Mouse (Mus musculus) lung, postnatal 25 days (tissue): ENCODE measurements around the gene Myo1g.

Experiments used
- DNase-seq: peaks from one replicate; pipeline ENCODE4 v3.0.0; 2022; ENCODE audit warnings: low spot score

The Myo1g gene

DNA sequence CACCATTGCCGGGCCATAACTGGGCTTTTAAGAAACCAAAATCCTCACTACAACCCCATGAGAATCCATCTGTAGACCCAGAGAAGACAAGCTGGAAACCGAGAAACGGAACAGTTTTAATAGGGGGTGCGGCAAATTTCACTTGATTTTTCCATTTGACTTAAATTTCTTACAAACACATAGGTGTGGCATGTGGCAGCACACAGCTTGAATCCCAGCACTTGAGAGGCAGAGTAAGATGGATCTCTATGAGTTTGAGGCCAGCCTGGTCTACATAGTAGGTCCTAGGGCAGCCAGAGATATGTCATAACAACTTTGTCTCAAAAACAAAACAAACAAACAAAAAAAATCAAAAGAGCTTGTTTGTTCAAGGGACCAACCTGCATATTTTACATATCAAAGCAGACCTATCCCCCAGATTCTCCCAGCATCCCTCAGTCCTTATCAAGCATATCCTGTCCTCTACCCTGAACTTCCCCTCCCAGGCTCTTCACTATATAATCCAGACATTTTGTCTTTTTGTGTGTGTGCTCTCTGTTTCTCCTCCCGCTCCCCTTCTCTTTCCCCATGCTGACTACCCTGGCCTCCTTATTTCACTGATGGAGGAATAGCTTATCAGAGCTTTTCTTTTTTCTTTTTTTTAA is 32.6 kb downstream of the Myo1g start:
- DNase-seq, result no peak

GRCm38 (mm10) chr11:6487496-6487895 is 33.3 kb downstream of the Myo1g start:
- DNase-seq, result no peak

DNA sequence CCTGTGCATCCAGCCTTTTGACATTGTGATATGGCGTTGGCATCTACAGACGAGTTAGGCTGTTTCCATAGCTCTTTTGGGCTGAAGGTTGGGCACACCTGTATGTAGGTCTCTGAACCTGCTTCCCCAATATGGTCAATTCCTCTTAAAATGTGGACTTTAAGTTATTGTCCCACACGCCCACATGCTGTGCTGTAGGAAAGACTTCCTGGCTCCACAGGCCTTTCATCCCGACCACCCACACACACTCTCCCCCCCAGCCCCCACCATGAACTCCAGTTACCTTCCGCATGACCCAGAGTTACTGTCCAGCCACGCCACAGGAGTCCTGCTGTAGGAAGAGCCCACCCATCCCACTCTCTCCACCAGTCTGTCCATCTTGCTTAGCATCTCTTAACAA is 33.8 kb downstream of the Myo1g start:
- DNase-seq, result no peak

DNA sequence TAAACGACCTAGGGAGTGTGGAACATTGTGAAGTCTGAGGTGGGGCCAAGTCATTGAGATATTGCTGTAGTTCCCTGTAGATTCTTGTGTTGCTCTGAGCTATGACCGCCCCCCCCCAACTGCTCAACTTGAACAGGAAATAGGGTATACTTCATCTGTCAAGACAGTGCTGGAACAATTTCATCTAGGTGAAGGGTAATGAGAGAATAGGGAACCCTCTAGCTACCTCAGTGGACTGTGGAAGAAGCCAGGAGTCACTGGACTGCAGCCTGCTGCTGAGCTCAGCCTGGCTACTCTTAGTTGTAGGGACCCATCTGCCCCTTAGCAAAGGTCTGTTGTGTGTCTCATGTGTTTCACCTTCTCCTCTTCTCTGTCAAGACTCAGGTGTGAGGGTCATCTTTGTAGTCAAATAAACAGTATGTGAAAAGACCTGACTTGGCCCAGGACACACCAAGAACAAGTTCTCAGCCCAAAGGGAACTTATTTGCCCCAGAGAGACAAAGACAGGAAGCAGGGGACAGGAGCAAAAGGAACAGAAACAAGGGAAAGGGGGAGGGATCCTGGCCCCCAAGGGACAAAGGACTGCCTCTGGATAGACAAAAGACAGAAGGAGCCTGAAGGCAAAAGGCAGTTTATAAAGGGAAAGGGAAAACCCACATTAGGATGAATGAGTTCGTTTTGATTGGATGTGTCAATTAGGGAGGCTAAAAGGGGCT is 36.4 kb downstream of the Myo1g start:
- no peak for DNase-seq

GRCm38 (mm10) chr11:6483103-6483502 is 37.7 kb downstream of the Myo1g start:
- no peak for DNase-seq

- peak; percentile 45 for DNase-seq
These were observed 39.0 kb downstream of the Myo1g start for GRCm38 (mm10) chr11:6481669-6482185.

- DNase-seq, result no peak
These were observed 39.9 kb downstream of the Myo1g start for GRCm38 (mm10) chr11:6480681-6481405.

DNA sequence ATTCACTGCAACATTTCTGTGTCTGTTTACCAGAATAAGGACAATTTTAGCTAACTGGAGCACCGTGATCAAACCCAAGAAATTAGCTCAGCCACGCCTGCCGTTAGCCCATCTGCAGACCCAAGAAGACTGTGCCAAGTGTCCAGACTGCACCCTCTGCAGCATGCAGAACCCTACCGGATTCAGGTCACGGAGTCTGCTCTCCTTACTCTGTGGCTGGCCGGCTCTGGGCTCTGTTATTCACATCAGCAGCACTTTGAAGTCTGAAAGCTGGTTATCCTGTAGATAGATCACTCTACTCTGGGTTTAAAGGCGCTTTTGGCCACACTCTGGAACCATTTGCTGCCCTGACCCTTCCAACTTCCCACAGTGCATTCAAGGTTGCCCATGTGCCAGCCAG is 40.6 kb downstream of the Myo1g start:
- no peak for DNase-seq

DNA sequence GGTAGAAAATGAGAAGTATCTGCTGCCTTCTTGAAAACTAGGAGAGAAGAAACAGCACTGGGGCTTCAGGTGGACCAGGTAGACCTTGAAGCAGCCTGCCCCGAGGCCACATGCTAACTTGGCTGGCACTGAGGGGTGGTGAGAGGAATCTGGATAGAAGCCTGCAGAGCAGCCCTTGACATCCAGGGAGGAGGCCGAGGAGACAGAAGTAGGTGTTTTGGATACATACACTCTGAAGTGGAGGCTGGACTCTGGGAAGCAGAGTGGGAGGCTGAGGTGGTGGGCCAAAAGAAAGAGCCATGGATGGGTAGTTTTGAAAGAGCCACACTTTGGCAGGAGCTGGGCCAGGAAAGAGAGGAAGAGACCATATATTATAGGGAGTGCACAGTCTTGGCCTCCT is 41.5 kb downstream of the Myo1g start:
- no peak for DNase-seq

DNA sequence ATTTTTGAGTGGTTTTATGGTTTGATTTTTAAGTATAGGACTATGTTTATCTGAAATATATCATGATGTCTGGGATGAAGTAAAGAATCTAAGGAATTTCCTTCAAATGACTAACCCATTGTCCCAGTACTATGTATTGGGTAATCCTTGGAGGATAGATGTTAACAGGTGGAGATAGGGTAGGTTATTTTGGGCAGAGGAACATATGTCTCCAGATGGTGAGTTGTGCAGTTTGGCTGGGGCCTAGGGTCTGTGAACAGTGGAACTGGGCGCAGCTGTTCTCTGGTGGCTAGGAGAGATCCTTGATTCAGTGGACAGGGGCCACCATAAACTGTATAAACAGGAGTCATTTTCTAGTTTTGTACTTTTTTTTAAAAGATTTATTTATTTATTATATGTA is 43.4 kb downstream of the Myo1g start:
- DNase-seq, result no peak

GRCm38 (mm10) chr11:6476876-6477275 is 43.9 kb downstream of the Myo1g start:
- DNase-seq, result no peak

GRCm38 (mm10) chr11:6475867-6476484 is 44.8 kb downstream of the Myo1g start, which contains the start of gene Purb:
Gene Purb (minus strand): TSS chr11:6475917.
- peak; percentile 91 for DNase-seq

DNA sequence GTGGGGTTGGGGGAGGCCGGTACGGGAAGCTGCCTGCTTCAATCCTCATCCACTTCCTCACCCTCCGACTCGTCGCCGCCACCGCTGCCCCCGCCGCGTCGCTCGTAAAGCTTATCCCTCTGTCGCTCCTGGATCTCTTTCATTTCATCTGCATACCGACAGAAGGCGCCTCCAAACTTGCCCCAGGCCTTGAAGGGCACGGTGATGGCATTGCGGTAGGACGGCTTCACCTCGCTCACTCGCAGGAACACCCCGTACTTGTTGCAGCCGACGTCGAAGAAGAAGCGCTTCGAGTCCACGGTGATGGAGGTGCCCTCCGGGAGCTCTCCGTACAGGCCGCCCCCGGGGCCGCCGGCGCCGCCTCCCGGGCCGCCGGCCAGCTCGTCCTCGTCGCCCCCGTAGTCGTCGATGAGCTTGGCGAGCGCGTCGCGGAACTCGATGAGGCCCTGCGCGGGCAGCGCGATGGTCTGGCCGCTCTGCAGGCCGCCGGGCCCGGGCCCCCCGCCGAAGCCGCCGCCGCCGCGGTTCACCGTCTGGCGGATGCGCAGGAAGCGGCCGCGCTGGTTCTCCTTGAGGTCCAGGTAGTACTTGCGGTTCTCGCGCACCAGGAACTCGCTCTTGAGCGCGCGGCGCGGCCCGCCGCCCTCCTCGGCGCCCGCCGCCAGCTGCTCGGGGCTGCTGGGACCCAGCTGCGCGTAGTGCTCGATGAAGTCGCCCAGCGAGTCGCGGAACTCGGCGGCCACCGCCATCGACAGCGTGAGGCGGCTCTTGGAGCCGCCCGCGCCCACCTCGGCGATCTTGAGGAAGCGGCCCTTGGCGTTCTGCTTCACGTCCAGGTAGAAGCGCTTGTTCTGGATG is 45.7 kb downstream of the Myo1g start:
- DNase-seq, result peak; percentile 34

DNA sequence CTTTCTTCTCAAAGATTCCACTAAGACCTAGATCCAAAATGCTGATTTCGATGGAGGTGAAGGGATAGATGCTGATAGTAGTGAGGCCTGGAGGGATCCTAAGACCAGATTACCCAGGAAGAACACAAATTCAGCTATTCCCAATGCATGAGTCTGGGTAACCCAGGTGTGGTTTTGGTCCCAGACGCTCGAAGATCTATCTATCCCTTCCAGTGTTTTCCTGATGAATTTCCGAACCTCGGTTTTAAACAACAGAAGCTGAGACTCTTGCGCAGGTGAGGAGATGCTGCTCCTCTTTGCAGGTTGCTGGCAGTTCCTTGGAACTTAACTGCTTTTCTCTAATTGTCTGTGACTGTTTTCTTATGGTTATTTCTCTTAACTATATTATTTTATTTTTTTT is 46.4 kb downstream of the Myo1g start:
- DNase-seq, result no peak

GRCm38 (mm10) chr11:6472076-6472475 is 48.7 kb downstream of the Myo1g start:
- DNase-seq, result no peak

DNA sequence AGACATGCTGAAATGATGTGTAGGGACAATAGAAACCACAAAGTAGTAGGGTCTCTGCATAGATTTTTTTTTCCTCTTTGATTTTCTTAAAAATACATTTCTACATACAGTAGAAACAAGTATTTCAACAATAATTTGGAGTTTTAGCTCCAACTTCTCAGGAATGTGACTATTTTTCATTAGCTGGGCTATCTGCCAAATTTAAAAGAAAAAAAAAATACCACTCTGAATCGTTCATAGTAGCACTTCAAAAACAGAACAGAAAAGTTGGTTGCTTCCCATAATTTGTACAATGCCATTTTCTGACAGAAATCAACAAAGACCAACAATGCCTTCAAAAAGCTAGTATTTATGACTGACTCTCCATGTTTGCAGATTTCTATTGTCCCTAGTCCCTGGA is 49.3 kb downstream of the Myo1g start:
- no peak for DNase-seq

- no peak for DNase-seq
These were observed 49.7 kb downstream of the Myo1g start for GRCm38 (mm10) chr11:6471054-6471453.

DNA sequence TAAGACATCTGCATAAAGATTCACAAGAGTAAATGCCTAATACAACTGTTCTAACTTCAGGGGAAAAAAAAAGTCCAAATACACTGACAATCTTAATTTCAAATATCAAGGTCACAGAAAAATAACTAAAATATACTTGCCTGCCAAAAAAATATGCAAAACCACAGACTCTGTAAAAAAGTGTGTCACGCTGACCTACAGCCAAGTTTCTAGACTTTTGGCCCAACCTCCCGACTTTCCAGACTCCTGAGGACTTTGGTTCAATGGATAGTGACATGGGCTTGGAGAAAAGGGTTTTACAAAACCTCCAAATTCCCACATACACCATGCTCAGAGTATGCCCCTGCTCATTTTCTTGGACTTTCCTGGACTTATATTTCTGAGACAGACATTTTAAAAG is 52.2 kb downstream of the Myo1g start:
- DNase-seq, result no peak

DNA sequence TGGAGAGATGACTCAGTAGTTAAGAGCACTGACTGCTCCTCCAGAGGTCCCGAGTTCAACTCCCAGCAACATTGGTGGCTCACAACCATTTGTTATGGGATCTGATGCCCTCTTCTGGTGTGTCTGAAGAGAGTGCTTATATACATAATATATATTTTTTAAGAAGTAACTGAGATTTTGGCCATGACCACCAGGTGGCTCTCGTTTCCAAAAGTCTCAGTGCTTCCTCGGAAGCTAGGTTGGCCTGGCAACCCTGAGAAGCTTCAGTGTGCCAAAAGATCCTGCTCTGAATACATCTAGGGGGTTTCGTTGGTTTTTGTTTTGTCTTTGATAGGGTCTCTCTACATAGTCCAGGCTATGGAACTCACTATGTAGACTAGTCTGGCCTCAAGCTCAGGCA is 55.6 kb downstream of the Myo1g start:
- DNase-seq, result peak; percentile 64

DNA sequence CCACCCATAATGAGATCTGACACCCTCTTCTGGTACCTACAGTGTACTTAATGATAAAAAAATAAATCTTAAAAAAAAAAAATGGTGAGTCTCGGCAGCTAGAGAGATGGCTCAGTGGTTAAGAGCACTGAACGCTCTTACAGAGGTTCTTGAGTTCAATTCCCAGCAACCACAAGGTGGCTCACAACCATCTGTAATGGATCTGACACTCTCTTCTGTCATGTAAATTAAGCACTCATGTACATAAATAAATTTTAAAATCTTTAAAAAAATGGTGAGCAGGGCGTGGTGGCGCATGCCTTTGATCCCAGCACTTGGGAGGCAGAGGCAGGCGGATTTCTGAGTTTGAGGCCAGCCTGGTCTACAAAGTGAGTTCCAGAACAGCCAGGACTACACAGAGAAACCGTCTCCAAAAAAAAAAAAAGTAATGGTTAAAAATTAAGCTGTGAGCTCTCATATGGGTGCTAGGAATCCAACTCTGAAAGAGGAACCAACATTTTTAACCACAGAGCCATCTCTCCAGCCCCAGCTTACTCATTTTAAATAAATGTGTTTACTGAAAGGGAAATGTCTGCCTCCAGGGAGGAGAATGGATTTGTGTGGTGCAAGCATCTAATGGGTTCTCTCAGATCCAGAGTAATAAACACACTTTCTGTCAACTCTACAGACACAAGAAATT is 57.5 kb downstream of the Myo1g start:
- no peak for DNase-seq
